Mouse (Mus musculus): ENCODE measurements around the gene Bfsp2.

Bfsp2 gene

DNA sequence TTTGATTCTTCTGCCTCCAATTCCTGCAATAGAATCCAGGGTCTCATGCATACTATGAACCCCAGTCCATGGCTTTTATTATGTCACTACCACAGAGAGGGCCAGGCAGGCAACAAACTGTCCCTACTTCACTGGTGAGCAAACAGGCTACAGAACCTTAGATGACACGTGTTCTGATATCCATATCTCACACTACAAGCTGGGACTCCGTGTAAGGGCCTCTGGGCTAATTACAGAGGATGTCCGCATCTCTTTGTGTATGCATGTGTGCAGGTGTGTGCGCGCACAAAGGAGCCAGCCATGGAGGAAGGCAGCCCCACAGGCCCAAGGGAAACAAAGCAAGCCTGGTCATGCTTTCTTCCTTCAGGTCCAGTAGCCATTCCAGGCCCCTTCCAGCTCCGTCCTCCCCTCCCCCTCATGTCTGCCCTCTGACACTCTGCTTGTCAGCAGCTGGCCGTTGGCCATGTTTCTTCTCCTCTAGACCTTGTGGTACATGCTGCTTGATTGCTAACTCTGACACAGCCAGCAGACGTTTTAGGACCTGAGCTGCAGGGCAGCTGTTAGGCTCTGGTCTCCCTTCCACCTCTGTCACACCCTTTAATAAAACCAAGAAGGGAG is 492 bp upstream of the Bfsp2 start:
- DNase-seq = no peak

DNA sequence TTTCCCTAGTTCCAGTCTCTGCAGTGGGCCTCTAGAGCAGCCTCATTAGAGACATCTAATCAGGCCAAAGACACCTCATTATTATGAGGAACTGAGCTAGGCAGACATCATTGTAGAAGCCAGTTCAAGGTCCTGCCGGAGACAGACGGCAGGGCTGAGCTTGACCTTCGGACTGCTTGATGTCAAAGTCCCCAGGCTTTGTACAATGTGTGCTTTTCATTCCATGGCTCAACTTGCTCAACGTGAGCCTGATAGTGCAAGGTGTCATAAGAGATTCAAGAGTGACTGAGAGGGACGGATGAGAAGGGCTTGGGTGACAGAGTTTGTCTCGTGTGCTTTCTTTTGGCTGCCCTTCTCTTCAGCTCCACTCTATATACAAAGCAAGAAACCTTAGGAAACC is 4.8 kb downstream of the Bfsp2 start:
- no peak for DNase-seq

DNA sequence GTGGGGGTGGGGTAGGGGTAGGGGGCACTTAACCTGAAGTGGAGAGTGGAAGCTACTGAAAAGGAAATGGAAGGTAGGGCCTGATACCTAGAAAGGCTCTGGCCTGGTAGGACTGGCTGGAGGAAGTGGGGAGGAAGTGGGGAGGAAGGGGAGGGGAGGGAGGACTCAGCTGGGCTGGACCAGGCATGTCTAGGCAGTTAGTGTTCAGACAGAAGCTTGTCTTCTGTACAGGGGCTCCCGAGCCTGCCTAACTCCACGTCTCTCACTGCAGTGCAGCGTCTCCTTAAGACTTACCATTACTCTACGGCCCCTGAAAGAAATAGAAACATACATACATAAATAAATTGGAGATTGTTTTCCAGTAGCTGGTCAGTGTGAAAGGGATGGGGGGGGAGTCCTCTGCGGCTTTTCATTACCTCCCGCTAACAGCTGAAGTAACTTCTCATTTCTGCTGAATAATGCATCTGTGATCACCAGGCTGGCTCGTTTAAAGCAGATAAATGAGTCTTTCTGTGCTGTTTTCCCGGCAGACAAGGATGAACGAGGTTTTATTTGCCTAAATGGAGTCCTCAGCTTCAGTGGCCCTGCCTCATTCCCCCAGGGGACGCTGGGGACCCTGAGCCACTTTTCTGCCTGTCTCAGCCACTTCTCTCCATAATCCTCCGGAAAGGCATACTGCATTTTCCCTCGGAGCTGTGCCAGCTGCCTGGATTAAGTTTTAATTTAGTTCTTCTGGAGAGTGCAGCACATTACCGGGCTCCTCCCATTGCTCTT is 6.1 kb downstream of the Bfsp2 start:
- no peak for DNase-seq

DNA sequence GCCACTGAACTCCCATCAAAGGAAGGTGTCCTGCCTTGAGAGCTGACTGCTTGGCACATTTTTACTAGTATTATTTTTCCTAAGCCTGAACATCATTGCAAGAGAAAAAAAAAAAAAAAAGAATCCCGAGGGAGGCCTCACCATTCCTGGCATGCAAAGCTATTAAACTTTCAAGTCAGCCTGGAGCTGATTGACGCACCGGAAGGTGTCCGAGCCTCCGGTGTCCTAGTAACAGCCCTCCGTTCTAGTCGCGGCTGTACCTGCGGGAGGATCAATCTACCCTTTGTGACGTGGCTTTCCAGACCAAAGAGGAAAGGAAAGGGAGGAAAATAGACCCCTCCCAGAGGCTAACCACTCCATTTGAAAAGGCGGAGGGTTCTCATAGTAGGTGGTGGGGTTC is 8.4 kb downstream of the Bfsp2 start:
- no peak for DNase-seq

DNA sequence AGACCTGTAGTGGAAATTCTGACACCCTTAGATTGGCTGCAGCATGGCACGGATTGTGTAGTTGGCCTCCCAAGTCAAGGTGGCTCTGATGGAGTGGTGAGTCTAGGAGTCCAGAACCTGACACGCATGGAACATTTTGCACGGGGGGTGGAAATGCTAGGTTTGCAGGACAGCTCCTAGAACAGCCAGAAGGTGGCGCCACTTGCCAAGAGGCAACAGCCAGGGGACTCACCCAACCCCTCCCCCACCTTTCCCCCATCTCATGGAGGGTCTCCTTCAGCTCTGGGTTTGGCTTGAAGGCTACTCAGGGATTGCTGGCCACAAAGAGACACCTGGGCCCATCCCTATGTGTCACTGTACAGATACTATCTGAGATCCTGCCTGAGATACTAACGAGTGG is 10.7 kb downstream of the Bfsp2 start:
- DNase-seq = no peak

DNA sequence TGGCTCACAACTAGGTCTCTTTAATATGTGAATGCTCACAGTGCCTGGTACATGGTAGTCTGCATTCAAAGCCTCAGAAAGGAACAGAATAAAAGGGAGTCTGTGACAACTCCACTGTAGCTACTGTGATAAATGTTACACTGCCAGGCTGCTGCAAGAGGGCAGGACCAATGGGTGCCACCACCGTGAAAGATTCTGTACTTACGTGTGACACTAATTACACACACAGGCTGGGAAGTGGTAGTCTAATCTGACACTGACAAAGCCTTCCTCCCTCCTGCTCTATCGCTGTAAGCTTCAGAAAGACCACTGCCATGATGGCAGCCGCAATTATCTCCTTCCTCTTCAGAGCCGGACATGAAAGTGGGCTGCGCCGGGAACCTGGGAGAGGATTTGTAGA is 11.3 kb downstream of the Bfsp2 start:
- no peak for DNase-seq

DNA sequence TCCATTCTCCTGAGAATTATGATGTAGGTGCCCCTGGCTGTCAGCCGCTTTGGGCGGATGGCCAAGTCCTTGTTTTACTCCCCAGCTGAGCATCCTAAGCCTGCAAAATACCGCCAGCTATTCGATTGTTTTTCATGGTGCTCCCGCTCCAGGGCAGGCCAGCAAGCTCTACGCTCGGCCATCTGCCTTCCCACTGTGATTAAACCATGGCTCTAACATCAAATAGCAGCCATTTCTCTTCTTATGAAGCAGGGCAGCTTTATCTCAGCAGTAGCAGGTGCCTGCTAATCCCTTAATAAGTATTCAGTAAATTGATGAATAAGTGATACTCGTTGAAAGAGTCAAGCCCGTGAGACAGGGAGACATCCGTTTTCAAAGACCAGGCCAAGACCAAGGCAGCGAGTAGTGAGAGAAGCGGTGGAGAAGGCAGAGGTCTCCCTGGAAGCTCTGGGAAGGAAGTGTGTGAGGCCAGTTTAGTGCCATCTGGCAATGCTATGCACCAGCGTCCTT is 14.5 kb downstream of the Bfsp2 start:
- peak; percentile 27 for DNase-seq

DNA sequence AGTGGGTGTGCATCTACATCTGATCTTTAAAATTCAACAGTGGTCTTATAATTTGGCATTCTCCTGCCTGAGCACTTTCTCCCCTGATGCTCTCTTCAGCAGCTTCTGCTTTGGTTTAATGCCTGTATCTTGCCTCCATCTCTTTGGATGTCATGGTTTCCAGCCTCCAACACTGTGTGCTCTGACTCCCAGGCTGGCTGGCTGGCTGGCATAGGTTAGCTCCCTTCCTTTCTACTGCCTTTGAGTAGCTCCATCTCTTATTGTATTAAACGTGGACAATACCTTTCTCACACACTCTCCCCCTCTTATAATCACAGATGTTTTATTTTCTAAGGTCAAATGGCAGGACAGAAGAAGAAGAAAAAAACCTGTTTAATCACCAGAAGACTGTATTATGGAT is 14.9 kb downstream of the Bfsp2 start:
- no peak for DNase-seq

DNA sequence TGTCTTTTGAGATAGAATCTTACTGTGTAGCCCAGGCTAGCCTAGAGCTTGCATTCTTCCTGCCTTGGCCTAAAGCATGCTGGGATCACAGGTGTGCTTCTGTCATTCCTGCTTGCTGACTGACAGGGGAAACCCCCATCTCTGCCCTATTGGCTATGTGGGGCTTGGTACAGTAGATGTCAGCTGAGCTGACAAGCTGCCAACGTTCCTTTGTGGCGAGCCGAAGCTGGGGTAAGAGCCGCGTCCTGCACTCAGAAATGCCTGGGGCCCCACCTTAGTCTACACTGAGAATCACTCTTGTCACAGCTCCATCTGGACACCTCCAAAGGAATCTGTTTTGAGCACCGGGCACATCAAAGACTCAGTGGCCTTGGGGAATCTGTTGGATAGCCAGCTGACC is 16.4 kb downstream of the Bfsp2 start:
- no peak for DNase-seq

DNA sequence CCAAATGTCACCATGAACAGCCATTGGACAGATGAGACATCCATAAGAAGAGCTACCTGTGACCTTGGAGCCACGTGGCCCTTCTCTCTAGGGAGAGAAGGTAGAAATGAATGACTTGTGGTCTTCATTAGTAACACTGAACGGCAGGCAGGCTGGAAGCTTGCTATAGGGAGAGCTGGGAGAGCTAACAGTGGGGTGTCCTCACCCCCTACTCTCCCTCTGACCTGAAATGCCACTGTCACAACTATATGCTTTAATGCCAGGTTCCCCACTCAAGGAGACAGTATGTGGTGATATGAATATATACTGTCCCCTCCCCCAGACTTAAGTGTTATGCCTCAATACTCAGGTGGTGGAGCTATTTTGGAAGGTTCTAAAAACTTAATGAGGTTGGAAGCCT is 20.4 kb downstream of the Bfsp2 start:
- no peak for DNase-seq

DNA sequence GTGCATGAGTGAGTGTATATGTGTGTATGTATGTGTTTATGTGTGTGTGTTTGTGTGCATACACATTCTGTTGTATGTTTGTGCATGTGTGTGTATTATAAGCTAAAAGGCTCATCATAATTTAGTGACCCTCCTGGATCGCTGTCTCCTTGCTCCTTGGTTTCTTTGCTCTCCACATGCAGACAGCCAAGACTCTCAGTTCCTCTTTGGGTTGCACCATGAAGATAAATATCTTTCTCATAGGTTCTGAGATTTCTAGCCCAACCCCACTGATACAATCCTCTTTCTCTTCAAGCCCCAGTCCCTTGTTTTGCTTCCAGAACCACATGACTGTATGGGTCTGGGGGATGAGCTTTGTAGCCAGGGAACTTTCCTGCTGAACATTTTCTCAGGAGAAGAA is 20.9 kb downstream of the Bfsp2 start:
- DNase-seq = no peak

DNA sequence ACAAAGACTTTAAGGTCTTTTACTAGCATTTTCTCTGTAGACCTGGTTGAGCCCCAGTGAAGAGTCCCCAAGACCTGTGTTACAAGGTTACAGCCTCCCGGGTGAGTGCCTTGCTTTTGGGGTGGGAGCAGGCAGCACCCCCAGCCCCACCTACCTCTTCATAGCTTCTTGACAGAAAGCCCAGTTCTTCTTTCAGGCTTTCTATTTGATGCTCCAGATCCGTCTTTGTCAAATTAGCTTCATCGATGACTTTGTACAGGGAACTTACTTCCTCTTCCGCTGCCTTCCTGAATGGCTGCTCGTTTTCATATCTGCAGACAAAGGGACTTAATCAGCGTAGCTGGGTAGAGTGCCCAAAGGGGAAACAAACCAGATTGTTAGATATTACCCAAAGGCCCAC is 30.6 kb downstream of the Bfsp2 start:
- no peak for DNase-seq

DNA sequence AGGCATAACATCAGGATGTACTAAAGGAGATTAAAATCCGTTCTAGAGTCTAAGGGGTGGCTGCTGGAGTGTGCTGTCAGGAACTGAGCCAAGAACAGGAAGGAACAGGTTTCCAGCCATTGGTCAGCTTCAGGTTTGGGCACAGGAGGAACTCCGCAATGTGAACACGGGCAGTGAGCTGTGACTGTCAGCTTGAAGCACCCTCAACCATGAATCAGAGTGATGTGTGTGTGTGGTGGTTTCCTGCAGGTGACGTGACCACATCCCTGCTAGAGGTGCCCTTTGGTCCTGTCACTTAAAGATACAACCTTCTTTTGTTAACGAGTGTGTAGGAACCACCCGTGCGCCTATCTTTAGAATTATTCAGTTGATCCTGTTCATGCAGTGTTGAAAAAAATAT is 31.1 kb downstream of the Bfsp2 start:
- DNase-seq = no peak

DNA sequence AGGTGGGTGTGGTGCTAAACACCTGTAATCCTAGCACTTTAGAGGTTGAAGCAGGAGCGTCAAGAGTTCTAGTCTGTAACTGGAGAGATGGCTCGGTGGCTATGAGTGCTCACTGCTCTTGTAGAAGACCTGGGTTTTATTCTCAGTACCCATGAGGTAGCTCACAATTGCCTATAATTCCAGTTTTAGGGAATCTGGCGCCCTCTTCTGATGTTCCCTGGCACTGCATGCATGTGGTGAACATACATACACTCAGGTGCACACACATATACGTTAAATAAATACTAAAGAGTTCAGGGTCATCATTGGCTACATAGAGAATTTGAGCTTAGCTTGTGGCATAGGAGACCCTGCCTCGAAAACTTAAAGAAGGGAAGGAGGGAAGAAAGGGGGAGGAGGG is 35.6 kb downstream of the Bfsp2 start:
- no peak for DNase-seq

DNA sequence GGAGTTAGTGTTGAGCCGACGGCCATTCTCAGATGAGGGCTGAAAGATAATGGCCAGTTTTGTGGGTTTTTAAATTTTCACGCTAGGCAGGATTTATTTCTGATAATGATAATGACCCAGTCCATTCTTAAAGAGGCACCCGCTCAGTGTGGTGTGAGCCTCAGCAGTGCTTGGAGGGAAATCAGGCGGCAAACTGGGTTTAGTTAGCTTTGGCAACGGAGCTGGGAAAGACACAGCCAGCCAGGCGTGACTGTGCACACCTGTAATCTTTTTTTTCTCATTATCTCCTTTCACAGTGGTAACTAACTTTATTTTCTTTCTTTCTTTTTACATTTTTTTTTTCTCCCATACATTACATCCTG is 36.4 kb downstream of the Bfsp2 start:
- DNase-seq = no peak

DNA sequence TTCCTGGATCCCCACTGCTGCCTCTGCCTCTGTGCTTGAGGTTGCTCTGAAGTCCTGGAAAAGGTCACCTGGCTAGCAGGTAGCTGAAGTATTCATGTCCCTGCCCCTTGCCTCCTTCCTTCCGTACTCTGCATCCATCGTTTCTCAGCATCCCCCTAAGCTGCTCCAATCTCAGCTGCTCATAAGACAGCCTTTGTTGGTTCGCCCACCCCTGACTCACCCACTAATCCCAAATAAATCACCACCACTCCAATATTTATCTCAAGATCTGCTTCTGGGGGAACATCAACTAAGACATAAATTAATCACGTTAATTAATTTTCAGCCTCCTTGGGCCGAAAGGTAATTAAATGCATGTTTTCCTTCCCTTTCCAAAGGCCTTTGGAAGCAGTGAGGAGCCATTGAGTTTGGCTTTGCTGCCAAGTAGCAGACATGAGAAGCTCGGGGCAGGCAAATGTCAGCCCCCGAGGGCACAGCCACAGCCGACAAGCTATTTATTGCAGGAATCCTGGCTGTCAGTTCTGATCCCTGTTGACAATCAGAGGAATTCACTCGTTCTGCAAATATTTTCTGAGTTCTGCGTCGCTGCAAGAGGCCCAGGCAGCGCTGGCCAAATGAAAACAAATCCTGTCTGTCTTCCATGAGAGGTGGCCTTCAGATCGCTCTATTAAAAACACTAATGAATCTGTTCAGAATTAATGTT is 36.9 kb downstream of the Bfsp2 start:
- no peak for DNase-seq

DNA sequence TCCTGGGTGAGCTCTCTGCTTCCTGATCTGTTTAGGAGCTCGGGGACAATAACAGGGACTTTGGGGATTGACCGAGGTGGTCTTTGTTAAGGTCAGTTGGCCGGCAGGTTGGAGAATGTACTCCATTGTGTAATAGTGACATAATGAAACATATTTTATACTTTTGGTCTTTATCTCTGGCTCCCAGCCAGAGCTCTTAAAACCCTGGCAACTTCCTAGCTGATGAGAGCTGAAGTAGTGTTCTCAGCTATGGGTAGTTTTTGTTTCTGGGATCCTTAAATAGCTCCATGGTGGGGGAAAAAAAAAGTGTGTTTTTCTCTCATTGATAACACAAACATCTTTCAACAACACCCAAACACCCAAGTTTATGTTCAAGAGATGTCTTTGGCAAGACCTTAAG is 39.6 kb downstream of the Bfsp2 start:
- DNase-seq = no peak

DNA sequence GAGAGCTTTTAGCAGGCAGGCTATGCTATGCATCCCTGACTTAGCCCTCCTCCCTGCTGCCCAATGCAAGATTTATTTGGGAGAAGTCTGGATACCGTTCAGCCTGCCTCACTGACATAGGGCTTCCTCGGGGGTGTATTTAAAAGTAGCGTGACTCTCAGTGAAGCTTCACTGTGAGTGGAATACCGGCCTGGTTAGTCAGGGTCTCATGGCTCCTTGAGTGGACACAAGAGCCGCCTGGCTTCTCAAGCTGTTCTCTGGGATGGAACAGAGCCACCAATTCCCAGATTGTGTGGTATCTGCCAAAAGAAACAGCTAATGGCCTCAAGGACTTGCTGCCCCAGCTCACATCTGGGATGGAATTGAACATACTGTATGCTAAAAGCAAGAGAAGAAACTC is 43.1 kb downstream of the Bfsp2 start:
- DNase-seq = no peak

DNA sequence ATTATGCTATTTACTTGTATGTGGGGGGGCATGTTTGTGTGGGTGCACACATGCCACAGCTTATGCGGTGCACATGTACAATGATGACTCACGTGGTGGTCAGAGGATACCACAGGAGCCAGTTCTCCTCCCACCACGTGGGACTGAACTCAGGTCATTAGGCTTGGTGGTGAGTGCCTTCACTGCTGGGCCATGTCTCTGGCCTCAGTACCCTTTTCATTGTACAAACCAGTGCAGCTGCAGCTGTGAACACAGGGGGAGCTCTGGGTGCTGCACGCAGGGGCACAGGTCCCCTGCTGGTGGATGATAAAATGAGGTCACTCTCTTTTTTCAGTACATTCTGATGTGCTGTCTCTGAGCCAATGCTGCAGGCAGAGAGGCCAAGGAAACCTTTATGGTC is 46.1 kb downstream of the Bfsp2 start:
- DNase-seq = no peak

DNA sequence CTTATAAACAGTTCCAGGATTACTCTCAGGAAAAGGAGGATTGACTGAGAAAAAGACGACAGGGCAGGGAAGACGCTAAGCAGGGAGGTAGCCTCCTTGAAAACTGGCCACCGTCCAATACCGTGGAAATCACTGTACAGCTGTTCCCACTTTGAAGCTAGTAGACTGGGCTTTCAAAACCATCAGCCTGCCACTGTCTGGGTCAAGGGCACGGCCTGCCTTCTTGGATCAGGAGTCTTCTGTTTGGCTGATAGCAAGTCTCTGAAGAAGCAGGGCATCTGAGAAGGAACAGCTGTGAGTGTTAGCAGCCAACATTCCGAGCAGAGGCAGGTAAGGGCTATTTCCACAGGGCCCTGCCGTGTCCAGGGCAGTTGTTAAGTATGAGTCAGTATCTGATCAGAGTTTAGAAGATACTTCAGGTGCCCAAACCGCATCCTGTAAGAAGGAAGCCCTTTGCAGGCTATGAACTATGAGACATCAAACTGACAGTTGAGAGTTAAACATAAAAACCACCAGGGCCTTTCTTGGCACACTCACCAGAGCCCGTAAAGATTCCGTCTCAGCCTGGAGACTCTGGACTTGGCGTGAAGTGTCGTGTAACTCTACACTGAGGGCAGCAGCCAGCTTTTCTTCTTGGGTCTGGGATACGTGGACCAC is 48.0 kb downstream of the Bfsp2 start:
- DNase-seq = no peak

DNA sequence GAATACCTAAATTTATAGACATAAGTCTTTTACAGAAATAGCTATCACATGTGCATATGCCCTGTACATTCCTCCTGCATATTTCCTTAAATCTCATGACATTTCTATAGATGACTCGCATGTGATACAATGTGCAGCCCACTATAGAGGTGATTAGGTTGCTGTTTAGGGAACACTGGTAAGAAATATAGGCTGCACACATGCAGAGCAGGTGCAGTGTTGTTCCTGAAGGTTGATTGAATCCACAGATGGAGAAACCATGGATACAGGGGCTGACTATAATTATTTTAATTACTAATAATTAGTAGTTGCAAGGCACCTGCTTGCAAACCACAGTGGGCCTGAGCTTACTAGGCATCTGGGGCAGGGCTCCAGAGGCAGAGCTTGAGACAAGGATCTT is 48.5 kb downstream of the Bfsp2 start:
- DNase-seq = no peak

DNA sequence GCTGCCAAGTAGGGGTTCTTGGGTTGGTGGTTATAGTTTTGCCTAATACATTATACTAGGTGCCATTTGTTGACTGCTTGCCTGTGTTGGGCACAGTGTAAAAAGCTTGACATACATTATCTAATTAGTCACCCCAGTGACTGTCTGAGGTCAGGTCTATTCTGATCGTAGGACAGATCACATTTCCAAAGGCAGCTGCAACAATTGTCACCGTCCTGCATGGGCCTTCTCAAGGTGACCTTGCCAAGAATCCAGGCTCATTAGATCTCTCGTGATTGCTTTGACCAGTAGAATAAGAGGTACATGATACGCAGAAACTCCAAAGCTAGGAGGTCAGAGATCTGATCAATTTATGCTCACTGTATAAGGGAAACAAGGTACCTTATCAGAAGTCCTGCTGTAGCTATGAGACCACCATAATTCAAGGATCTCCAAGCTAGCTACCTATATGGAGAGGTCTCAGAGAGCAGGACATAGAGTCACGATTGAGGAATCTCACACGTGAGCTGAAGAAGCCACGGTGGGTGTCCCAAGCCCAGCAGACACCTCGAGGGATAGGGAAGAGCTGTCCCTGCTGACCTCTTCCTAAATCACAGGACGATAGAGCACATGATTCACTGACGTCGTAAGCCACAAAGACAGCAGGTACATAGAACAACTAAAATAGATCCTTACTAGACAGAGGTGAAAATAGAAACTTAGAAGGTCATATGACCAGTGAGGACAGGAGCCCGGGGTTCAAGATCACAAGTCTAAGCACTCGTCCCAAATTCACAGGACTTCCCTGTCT is 49.6 kb downstream of the Bfsp2 start:
- DNase-seq = no peak

DNA sequence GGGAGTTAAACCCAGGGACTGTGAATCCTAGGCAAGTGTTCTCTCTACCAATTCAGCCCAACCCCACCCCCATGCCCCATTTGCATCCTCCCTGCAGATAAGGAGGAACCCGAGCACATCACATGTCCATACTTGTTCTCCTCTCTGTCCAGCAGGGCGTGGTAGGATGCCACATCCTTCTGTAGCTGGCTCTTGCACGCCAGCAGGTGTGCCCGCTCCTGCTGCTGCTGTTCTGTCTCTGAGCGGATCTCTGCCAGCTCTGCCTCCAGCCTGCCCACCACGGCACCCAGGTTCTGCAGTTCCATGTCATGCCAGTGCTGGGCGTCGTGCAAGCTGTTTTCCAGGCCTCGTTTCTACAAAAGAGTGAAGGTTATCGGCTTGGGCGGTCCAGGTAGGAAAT is 53.8 kb downstream of the Bfsp2 start:
- no peak for DNase-seq
